Mouse (Mus musculus): Measurements from ENCODE around the gene Krtap10-4.

DNA sequence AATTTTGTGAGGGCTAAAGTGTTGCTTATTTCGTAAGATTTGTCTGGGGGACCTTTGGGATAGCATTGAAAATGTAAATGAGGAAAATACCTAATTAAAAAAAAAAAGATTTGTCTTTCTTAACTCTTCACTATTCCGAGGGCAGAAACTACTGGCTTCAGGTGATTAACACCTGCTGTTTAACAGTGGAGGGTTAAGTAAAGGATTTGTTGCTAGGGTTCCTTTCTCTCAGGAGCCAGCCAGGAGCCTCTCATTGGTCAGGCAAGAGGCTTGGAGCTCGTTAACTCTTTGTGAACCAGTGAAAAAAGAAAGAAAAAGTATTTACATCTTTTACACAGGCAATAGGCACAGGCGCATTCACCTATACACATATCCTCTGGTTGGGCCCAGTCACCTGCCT lies 7.7 kb downstream of the Krtap10-4 start:
- no peak for TF ChIP-seq CTCF (IDR thresholded peaks at IDR 0.05)
- TF ChIP-seq EP300 (IDR thresholded peaks at IDR 0.05) = no peak

Measured in lung, postnatal 0 days (tissue).